Mouse (Mus musculus) heart, embryonic 14.5 days (tissue): ENCODE data around the gene Rps6ka6. TPM values are rescaled to one million over a fixed set of nuclear protein-coding genes. Genes with fewer than 3 reads are reported as not detected.

Experiments used
- ATAC-seq: fragments of 200-750 bp; cut with Nextera tagmentation; 2 replicates; pipeline ENCODE4 v1.8.0; 2017; ENCODE audit warnings: low read depth, moderate TSS enrichment; ENCODE audit not compliant: insufficient number of reproducible peaks, insufficient read depth, low FRiP score
- H3K27ac ChIP-seq, 2 experiments: fragments of 200-500 bp in 1 of 2; fragments of 300-500 bp in 1 of 2; sonication (generic) in 1 of 2; replicated peaks in 1 of 2; 2 replicates each; pipeline ENCODE4 v1.5.1; 2012 to 2014; ENCODE audit warnings: low read depth in 2 of 2, low read length in 2 of 2, control low read depth in 1 of 2, mild to moderate bottlenecking in 1 of 2, mixed read lengths in 1 of 2; ENCODE audit not compliant: control insufficient read depth in 1 of 2, insufficient read depth in 1 of 2
- H3K27me3 ChIP-seq: fragments of 300-500 bp; sonication (generic); 2 replicates; pipeline ENCODE4 v1.6.1; 2014; ENCODE audit warnings: mild to moderate bottlenecking, low read length, control low read depth; ENCODE audit not compliant: control insufficient read depth, insufficient read depth
- H3K36me3 ChIP-seq: fragments of 300-500 bp; sonication (generic); 2 replicates; pipeline ENCODE4 v1.6.1; 2014; ENCODE audit warnings: mild to moderate bottlenecking, control low read depth, low read length, mixed read lengths; ENCODE audit not compliant: control insufficient read depth, insufficient read depth
- H3K4me1 ChIP-seq, 2 experiments: fragments of 200-500 bp in 1 of 2; fragments of 300-500 bp in 1 of 2; sonication (generic) in 1 of 2; 2 replicates each; pipeline ENCODE4 v1.6.1; 2012 to 2014; ENCODE audit warnings: low read length in 2 of 2, control low read depth in 1 of 2, mixed read lengths in 1 of 2; ENCODE audit not compliant: control insufficient read depth in 2 of 2, insufficient read depth in 2 of 2
- H3K4me2 ChIP-seq: fragments of 300-500 bp; sonication (generic); 2 replicates; pipeline ENCODE4 v1.6.1; 2014; ENCODE audit warnings: mild to moderate bottlenecking, low read length
- H3K4me3 ChIP-seq, 2 experiments: fragments of 200-500 bp in 1 of 2; fragments of 300-500 bp in 1 of 2; sonication (generic) in 1 of 2; 2 replicates each; pipeline ENCODE4 v1.5.1; 2012 to 2014; ENCODE audit warnings: low read length in 2 of 2, mild to moderate bottlenecking in 2 of 2, control low read depth in 1 of 2, low read depth in 1 of 2, moderate library complexity in 1 of 2; ENCODE audit not compliant: control insufficient read depth in 1 of 2, insufficient read depth in 1 of 2
- H3K9ac ChIP-seq: fragments of 300-500 bp; sonication (generic); 2 replicates; pipeline ENCODE4 v1.6.1; 2014; ENCODE audit warnings: mild to moderate bottlenecking, low read length
- H3K9me3 ChIP-seq: fragments of 300-500 bp; sonication (generic); 2 replicates; pipeline ENCODE4 v1.6.1; 2016; ENCODE audit warnings: low read length, control low read depth; ENCODE audit not compliant: control insufficient read depth
- WGBS: fragments of 180-500 bp; shearing (Covaris S2); extraction: QIAGEN DNeasy Blood & Tissue Kit; methylation state at CpG from one replicate; pipeline ENCODE4 v1.1.7; 2014; 5-methylcytosine and 5-hydroxymethylcytosine counted together
- polyA plus RNA-seq: library from polyadenylated mRNA; unstranded; fragments of >200 nt; fragmentation: Nextera tagmentation; extraction: Ambion mirVana; gene quantifications from 2 replicates; pipeline ENCODE4 v1.2.1, GENCODE M21; 2014

Rps6ka6 gene
- polyA plus RNA-seq, 1 experiment from 2014 or later = 10.2 TPM

GRCm38 (mm10) chrX:111460166-111460565 is 77.6 kb downstream of the Rps6ka6 start:
- Histone ChIP-seq H3K27ac (no peak overlapping the region), H3K4me3 (no peak overlapping the region), H3K9ac (no peak overlapping the region), H3K4me1 (no peaks in the 10 kb centered on the region), H3K4me2 (no peak overlapping the region), H3K36me3 (no peaks in the 10 kb centered on the region), H3K27me3 (no peaks in the 10 kb centered on the region), H3K9me3 (no peaks in the 10 kb centered on the region)
- ATAC-seq = no peak

DNA sequence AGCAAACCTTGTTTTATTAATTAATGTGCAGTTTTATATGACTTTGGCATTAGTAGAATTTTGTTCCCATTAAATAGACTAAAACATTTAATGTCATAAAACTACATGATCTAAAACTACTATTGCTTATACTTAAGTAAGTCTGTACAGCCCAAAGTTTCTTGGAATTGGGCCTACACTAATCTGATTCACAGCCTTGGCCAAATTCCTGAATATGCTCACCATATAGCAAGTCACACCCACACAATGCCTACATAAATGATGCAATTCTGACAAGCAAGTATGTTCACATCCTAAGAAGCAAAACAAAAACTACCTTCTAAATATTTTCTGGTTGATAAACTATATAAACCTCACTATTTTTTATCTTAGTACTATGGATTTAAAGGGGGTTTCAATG is 101.2 kb downstream of the Rps6ka6 start:
- H3K4me3 ChIP-seq = no peak overlapping the region
- H3K36me3 ChIP-seq = no peaks in the 10 kb centered on the region
- no peak overlapping the region for H3K27ac ChIP-seq
- H3K27me3 ChIP-seq = no peaks in the 10 kb centered on the region
- no peak for ATAC-seq
- H3K4me2 ChIP-seq = no peak overlapping the region
- no peaks in the 10 kb centered on the region for H3K4me1 ChIP-seq
- no peak overlapping the region for H3K9ac ChIP-seq
- no peaks in the 10 kb centered on the region for H3K9me3 ChIP-seq

GRCm38 (mm10) chrX:111414775-111415174 is 123.0 kb downstream of the Rps6ka6 start:
- no peaks in the 10 kb centered on the region for H3K4me1 ChIP-seq
- no peaks in the 10 kb centered on the region for H3K9me3 ChIP-seq
- H3K27me3 ChIP-seq = no peaks in the 10 kb centered on the region
- no peak overlapping the region for H3K27ac ChIP-seq
- H3K4me3 ChIP-seq = no peak overlapping the region
- no peak overlapping the region for H3K9ac ChIP-seq
- no peaks in the 10 kb centered on the region for H3K36me3 ChIP-seq
- no peak overlapping the region for H3K4me2 ChIP-seq
- no peak for ATAC-seq
- WGBS = 80% methylated on average over 4 of the region's 4 CpGs

- H3K4me1 ChIP-seq = no peaks in the 10 kb centered on the region
- no peaks in the 10 kb centered on the region for H3K27me3 ChIP-seq
- no peak overlapping the region for H3K4me2 ChIP-seq
- H3K4me3 ChIP-seq = no peak overlapping the region
- H3K36me3 ChIP-seq = no peaks in the 10 kb centered on the region
- no peak overlapping the region for H3K27ac ChIP-seq
- no peak overlapping the region for H3K9ac ChIP-seq
- 85% methylated on average over 2 of the region's 2 CpGs for whole genome bisulfite sequencing
- H3K9me3 ChIP-seq = no peaks in the 10 kb centered on the region
- ATAC-seq = no peak
Observed at GRCm38 (mm10) chrX:111404816-111405215, 132.9 kb downstream of the Rps6ka6 start.

GRCm38 (mm10) chrX:111377020-111377419 is 160.7 kb downstream of the Rps6ka6 start:
- H3K27ac ChIP-seq = no peak overlapping the region
- no peaks in the 10 kb centered on the region for H3K4me1 ChIP-seq
- H3K9me3 ChIP-seq = no peaks in the 10 kb centered on the region
- no peak overlapping the region for H3K4me2 ChIP-seq
- H3K27me3 ChIP-seq = no peaks in the 10 kb centered on the region
- no peak for ATAC-seq
- H3K4me3 ChIP-seq = no peak overlapping the region
- no peak overlapping the region for H3K9ac ChIP-seq
- no peaks in the 10 kb centered on the region for H3K36me3 ChIP-seq
- 63% methylated on average over 5 of the region's 5 CpGs for WGBS

DNA sequence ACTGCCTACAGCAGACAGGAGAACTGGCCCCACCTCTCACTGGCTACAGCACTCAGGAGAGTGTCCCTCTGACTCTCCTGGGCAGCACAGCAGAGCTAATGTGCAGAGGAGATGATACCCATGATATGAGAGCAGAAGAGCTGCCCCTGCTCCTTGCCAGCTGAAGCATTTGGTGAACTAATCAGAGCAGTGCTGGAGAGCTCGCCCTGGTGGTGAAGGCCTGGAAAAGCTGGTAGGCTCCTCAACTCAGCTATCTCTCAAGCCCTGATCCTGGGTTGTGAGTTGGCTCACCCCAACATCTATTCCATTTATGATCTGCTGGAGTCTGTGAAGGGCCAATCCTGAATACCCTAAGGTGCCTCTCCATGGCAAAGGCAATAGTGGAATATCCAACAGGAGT is 163.6 kb downstream of the Rps6ka6 start:
- no peaks in the 10 kb centered on the region for H3K4me1 ChIP-seq
- H3K4me3 ChIP-seq = no peak overlapping the region
- no peak for ATAC-seq
- WGBS = 41% methylated on average over 1 of the region's 1 CpGs
- no peaks in the 10 kb centered on the region for H3K9me3 ChIP-seq
- no peak overlapping the region for H3K9ac ChIP-seq
- no peaks in the 10 kb centered on the region for H3K36me3 ChIP-seq
- no peak overlapping the region for H3K27ac ChIP-seq
- H3K4me2 ChIP-seq = no peak overlapping the region
- H3K27me3 ChIP-seq = no peaks in the 10 kb centered on the region

Other genes with a start within 250 kb of the Rps6ka6 start
- 0.72 and 0.77 TPM in 2 replicates for gene Hdx, start 159.1 kb upstream of the Rps6ka6 start, polyA plus RNA-seq